Mouse (Mus musculus): ENCODE data around the gene Blmh. TPM values are rescaled to one million over a fixed set of nuclear protein-coding genes. Genes with fewer than 3 reads are reported as not detected.

Gene Blmh
- polyA plus RNA-seq, 1 experiment: 1.5 TPM

GRCm38 (mm10) chr11:77002361-77002760 is 77.8 kb downstream of the Blmh start:
- Histone ChIP-seq H3K27me3 (ENCODE audit: control insufficient read depth) (peaks cover 50% of the 10 kb centered on the region), H3K4me3 (replicated peaks) (no peak overlapping the region), H3K4me1 (ENCODE audit: control insufficient read depth) (peaks cover 5% of the 10 kb centered on the region), H3K36me3 (ENCODE audit: control insufficient read depth) (no peaks in the 10 kb centered on the region), H3K9me3 (ENCODE audit: control insufficient read depth, low read length) (no peaks in the 10 kb centered on the region; the same call in 1 of the 2 replicates)
- TF ChIP-seq TAL1 (IDR thresholded peaks at IDR 0.05; ENCODE audit: low read length): no peak

GRCm38 (mm10) chr11:77005881-77006280 is 81.3 kb downstream of the Blmh start:
- Histone ChIP-seq H3K36me3 (ENCODE audit: control insufficient read depth) (no peaks in the 10 kb centered on the region), H3K4me1 (ENCODE audit: control insufficient read depth) (no peaks in the 10 kb centered on the region), H3K9me3 (ENCODE audit: control insufficient read depth, low read length) (no peaks in the 10 kb centered on the region), H3K27me3 (ENCODE audit: control insufficient read depth) (peaks cover 16% of the 10 kb centered on the region), H3K4me3 (replicated peaks) (no peak overlapping the region)
- TF ChIP-seq TAL1 (IDR thresholded peaks at IDR 0.05; ENCODE audit: low read length) (no peak), GATA1 (IDR thresholded peaks at IDR 0.05; ENCODE audit: low read length) (no peak)

GRCm38 (mm10) chr11:77006616-77007015 is 82.0 kb downstream of the Blmh start:
- peaks cover 9% of the 10 kb centered on the region for H3K27me3 ChIP-seq (ENCODE audit: control insufficient read depth)
- no peaks in the 10 kb centered on the region for H3K4me1 ChIP-seq (ENCODE audit: control insufficient read depth)
- H3K4me3 ChIP-seq (replicated peaks): no peak overlapping the region
- no peaks in the 10 kb centered on the region for H3K36me3 ChIP-seq (ENCODE audit: control insufficient read depth)
- no peaks in the 10 kb centered on the region for H3K9me3 ChIP-seq (ENCODE audit: control insufficient read depth, low read length)
- TF ChIP-seq GATA1 (IDR thresholded peaks at IDR 0.05; ENCODE audit: low read length): no peak
- TF ChIP-seq TAL1 (IDR thresholded peaks at IDR 0.05; ENCODE audit: low read length): no peak

DNA sequence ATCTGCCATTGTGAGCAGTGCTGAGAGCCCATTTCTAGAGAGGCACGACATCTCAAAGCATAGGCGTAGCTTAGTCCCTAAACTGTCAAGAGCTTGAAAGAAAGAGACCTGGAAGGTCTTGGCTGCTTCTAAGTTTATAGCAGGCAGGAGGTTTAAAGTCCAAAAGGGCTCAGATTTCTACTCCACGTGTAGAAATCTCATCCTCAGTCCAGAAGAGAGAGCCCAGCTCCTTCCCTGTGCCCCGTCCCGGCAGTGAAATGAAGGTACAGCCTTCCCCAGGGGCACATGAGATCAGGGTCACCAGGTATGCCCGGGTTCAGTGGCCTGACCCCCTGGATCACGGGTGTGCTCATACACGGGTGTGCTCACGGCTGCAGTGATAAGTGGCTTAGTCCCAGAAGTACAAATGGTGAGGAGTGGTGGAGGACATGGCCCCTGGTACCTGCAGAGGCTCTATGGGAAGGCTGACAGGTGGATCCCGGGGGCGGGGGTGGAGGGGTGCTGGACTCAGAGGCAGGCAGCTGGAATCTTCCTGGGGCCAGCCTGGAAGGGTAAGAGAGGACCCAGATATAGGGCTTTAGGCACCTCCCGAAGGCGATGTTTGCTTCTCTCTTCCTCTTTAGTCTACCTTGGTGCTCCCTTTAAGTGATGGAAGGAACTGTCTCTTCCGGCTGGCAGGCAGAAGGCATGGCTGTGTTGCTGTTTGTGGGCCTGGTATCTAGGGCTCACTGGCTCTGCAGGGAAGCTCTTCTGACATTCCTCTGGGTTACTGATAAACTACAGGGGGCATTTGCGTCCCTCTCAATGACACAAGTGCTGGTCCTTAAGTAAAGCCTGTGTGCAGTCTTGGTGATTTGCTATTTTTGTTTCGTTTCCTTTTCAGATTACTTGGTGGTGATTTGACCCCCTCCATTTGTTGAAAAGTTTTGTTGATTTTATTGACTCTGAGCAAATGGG is 84.7 kb downstream of the Blmh start:
- H3K9me3 ChIP-seq (ENCODE audit: control insufficient read depth, low read length): no peaks in the 10 kb centered on the region
- no peaks in the 10 kb centered on the region for H3K36me3 ChIP-seq (ENCODE audit: control insufficient read depth)
- TF ChIP-seq TAL1 (IDR thresholded peaks at IDR 0.05; ENCODE audit: low read length) (no peak), GATA1 (IDR thresholded peaks at IDR 0.05; ENCODE audit: low read length) (no peak)
- peaks cover 2% of the 10 kb centered on the region; the same call in 1 of the 2 replicates for H3K27me3 ChIP-seq (ENCODE audit: control insufficient read depth)
- no peaks in the 10 kb centered on the region for H3K4me1 ChIP-seq (ENCODE audit: control insufficient read depth)
- H3K4me3 ChIP-seq (replicated peaks): no peak overlapping the region

- Histone ChIP-seq H3K27me3 (ENCODE audit: control insufficient read depth) (peaks cover 2% of the 10 kb centered on the region; the same call in 1 of the 2 replicates), H3K4me3 (replicated peaks) (no peak overlapping the region)
- TF ChIP-seq TAL1 (IDR thresholded peaks at IDR 0.05; ENCODE audit: low read length) (no peak), GATA1 (IDR thresholded peaks at IDR 0.05; ENCODE audit: low read length) (no peak)
Observed at GRCm38 (mm10) chr11:77010762-77011475, 86.3 kb downstream of the Blmh start.

DNA sequence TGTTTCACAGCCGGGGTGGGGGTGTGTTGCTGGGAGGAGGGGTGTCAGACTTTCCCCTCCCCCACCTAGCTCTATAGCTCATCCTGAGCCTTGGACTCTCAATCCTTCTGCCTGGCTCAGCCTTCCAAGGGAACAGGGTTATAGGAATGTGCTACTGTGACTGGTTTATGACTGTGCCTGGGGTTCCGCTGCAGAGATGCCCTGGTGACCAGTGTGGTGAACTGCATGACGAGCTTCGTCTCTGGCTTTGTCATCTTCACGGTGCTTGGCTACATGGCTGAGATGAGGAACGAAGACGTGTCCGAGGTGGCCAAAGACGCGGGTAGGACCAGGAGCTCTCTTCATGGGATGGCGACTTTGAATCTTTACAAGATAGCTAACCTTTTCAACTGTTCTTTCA is 93.4 kb downstream of the Blmh start:
- no peak overlapping the region for H3K4me3 ChIP-seq (replicated peaks)
- TF ChIP-seq TAL1 (IDR thresholded peaks at IDR 0.05; ENCODE audit: low read length) (no peak), GATA1 (IDR thresholded peaks at IDR 0.05; ENCODE audit: low read length) (no peak)
- no peaks in the 10 kb centered on the region for H3K36me3 ChIP-seq (ENCODE audit: control insufficient read depth)
- peaks cover 13% of the 10 kb centered on the region for H3K27me3 ChIP-seq (ENCODE audit: control insufficient read depth)
- no peaks in the 10 kb centered on the region for H3K4me1 ChIP-seq (ENCODE audit: control insufficient read depth)
- H3K9me3 ChIP-seq (ENCODE audit: control insufficient read depth, low read length): no peaks in the 10 kb centered on the region

More at GRCm38 (mm10) chr11:77010762-77011475, 86.3 kb downstream of the Blmh start:
- Histone ChIP-seq H3K4me1 (ENCODE audit: control insufficient read depth) (no peaks in the 10 kb centered on the region), H3K36me3 (ENCODE audit: control insufficient read depth) (no peaks in the 10 kb centered on the region), H3K9me3 (ENCODE audit: control insufficient read depth, low read length) (no peaks in the 10 kb centered on the region)

DNA sequence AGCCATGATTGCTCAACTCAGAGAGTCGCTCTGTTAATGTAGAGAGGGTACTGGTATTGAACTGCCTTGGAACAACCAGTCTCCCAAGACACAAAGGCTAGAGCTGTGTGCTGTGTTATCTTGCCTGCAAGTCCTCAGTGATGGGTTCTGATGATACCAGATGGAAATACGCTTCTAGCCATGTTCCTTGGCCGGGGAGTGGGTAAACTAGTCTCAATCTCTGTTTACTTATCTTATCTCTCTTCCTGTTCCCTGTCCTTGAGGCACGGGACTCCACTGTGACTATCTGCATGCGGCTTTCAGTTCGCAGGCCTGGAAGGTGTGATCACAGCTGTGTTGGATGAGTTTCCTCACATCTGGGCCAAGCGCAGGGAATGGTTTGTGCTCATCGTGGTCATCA is 94.9 kb downstream of the Blmh start:
- TF ChIP-seq TAL1 (IDR thresholded peaks at IDR 0.05; ENCODE audit: low read length) (no peak), GATA1 (IDR thresholded peaks at IDR 0.05; ENCODE audit: low read length) (no peak)
- Histone ChIP-seq H3K9me3 (ENCODE audit: control insufficient read depth, low read length) (no peaks in the 10 kb centered on the region), H3K4me1 (ENCODE audit: control insufficient read depth) (no peaks in the 10 kb centered on the region), H3K27me3 (ENCODE audit: control insufficient read depth) (peaks cover 13% of the 10 kb centered on the region), H3K4me3 (replicated peaks) (no peak overlapping the region), H3K36me3 (ENCODE audit: control insufficient read depth) (no peaks in the 10 kb centered on the region)

DNA sequence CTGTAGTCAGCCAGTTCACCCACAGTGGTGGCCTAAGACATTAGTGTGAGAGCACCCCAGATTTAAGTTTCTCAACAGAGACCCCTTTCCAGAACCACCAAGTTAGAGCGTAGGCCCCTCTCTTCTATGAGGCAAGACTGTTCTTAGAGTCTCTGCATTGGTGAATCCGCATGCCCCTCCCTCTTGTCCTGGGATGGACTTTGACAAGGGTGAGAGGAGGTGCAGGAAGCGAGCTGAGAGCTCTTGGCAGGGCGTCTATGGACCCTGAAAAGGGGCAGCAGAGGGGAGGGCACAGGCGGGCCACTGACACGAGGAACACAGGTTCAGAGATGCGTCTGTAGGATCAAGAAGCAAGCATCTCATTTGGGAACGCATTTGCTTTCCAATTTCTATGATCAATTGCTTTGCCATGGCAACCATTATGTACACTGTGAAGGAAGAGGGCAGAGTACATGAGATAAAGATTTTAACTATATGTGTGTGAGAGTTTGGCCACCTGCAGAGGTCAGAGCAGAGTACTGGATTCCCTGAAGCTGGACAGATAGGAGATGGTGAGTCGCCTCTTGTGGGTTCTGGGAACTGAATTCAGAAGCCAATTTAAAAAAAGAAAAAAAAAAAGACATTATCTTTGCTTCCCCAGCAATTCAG is 97.3 kb downstream of the Blmh start:
- TF ChIP-seq TAL1 (IDR thresholded peaks at IDR 0.05; ENCODE audit: low read length) (no peak), GATA1 (IDR thresholded peaks at IDR 0.05; ENCODE audit: low read length) (no peak)
- Histone ChIP-seq H3K9me3 (ENCODE audit: control insufficient read depth, low read length) (no peaks in the 10 kb centered on the region), H3K4me1 (ENCODE audit: control insufficient read depth) (no peaks in the 10 kb centered on the region), H3K4me3 (replicated peaks) (no peak overlapping the region), H3K36me3 (ENCODE audit: control insufficient read depth) (no peaks in the 10 kb centered on the region), H3K27me3 (ENCODE audit: control insufficient read depth) (peaks cover 13% of the 10 kb centered on the region)

- Histone ChIP-seq H3K36me3 (ENCODE audit: control insufficient read depth) (no peaks in the 10 kb centered on the region), H3K27me3 (ENCODE audit: control insufficient read depth) (no peaks in the 10 kb centered on the region), H3K4me3 (replicated peaks) (no peak overlapping the region), H3K4me1 (ENCODE audit: control insufficient read depth) (no peaks in the 10 kb centered on the region), H3K9me3 (ENCODE audit: control insufficient read depth, low read length) (no peaks in the 10 kb centered on the region)
- TF ChIP-seq TAL1 (IDR thresholded peaks at IDR 0.05; ENCODE audit: low read length) (no peak), GATA1 (IDR thresholded peaks at IDR 0.05; ENCODE audit: low read length) (no peak)
Observed at GRCm38 (mm10) chr11:77026559-77026958, 102.0 kb downstream of the Blmh start.

Measured in erythroblast, embryonic 14.5 days (primary cell).